Mouse (Mus musculus): ENCODE measurements around the gene Pde10a. TPM values are rescaled to one million over a fixed set of nuclear protein-coding genes. Genes with fewer than 3 reads are reported as not detected.
A peak's percentile ranks its signal among the peaks of the same experiment; 100 is the strongest.

Gene Pde10a
- polyA plus RNA-seq, 1 experiment from 2014 or later: 7.2 TPM

DNA sequence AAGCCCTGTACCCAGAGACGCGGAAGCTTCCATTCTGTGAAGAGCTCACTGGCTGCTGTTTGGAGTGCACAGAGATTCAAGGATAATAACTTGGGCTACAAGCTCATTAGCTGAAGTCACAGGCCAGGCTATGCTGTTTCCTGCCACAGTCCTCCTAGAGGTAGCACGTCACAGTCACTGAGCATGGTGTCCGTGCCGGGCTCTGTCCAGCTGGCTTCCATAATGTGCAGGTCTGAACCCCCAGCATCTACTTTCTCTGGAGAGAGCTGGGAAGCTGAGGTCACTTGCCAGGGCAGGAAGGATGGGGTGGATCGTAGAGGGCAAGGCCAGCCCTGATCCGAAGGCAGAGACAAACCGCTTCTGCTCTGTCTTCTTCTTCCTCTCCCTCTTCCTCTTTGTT, 262.6 kb downstream of the Pde10a start:
- no peak overlapping the region for H3K27ac ChIP-seq
- DNase-seq (ENCODE audit: low spot score): no peak
- no peaks in the 10 kb centered on the region; the same call in 1 of the 2 replicates for H3K27me3 ChIP-seq (ENCODE audit: insufficient read depth, poor library complexity, severe bottlenecking)
- WGBS: 48% methylated on average over 8 of the region's 8 CpGs
- H3K36me3 ChIP-seq: no peaks in the 10 kb centered on the region
- H3K4me3 ChIP-seq: no peak overlapping the region
- H3K4me1 ChIP-seq (replicated peaks): peaks cover 14% of the 10 kb centered on the region
- H3K9me3 ChIP-seq: no peaks in the 10 kb centered on the region

DNA sequence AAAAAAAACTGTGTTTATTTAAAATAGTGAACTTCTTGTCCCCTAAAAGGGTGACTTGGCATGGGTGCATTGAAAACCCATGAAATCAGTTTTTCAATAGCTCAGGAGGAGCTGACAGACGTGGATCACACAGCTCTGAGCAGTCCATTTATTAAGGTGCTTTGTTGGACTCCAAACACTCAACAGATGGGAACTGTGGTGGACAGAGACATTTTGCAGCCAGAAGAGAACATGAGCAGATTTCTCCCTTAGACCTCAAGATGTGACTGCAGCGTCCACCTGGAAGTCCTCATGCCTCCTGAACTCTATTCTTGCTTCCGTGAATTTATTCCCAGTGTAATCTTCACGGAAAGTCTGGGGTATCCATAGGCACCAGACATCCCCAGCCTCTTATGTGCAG, 266.4 kb downstream of the Pde10a start:
- DNase-seq (ENCODE audit: low spot score): no peak
- Histone ChIP-seq H3K27ac (no peak overlapping the region), H3K9me3 (no peaks in the 10 kb centered on the region), H3K4me3 (no peak overlapping the region), H3K27me3 (ENCODE audit: insufficient read depth, poor library complexity, severe bottlenecking) (peaks cover 16% of the 10 kb centered on the region), H3K4me1 (replicated peaks) (peaks cover 10% of the 10 kb centered on the region), H3K36me3 (no peaks in the 10 kb centered on the region)
- WGBS: 60% methylated on average over 4 of the region's 4 CpGs

DNA sequence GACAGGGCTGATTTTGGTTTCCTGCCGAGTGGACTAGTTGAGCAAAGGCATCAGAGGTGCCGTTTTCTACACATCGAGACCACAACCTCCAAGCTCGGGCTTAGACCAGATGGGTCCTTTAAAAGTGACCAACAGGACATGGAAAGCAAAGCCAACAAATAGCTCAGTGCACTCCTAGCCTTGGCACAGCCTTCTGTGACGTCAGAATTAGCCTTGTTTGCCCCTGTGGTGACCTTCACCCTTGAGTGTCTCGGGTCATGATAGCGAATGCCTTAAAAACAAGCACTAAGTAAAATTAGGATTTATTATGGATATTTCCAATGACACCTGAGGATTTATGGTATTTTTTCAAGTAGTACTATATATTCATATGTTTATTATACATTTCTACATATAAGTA, 267.4 kb downstream of the Pde10a start:
- 80% methylated on average over 7 of the region's 7 CpGs for WGBS
- Histone ChIP-seq H3K9me3 (no peaks in the 10 kb centered on the region), H3K27me3 (ENCODE audit: insufficient read depth, poor library complexity, severe bottlenecking) (peaks cover 26% of the 10 kb centered on the region), H3K4me3 (no peak overlapping the region), H3K27ac (no peak overlapping the region), H3K4me1 (replicated peaks) (peaks cover 5% of the 10 kb centered on the region), H3K36me3 (no peaks in the 10 kb centered on the region)
- DNase-seq (ENCODE audit: low spot score): no peak

DNA sequence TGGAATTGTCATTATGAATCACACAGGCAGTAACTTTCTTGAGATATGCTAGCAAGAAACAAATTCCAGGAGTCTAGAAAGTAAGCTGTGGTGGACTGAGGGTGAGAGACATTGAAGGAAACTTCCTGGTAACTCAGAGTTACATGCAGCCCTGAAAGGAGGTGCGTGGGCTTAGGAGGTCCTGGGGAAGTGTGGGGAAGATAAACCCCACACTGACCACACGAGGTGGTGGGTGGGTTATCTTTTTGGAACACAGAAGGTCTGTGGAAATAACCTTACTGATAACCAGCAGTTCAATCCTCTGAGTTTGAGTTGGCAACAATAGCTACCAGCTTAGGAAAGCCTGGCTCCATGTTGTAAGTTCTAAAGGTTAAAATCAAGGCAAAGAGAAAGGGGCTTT, 272.5 kb downstream of the Pde10a start:
- Histone ChIP-seq H3K36me3 (no peaks in the 10 kb centered on the region), H3K27ac (no peak overlapping the region), H3K4me1 (replicated peaks) (peaks cover 34% of the 10 kb centered on the region), H3K27me3 (ENCODE audit: insufficient read depth, poor library complexity, severe bottlenecking) (peaks cover 65% of the 10 kb centered on the region), H3K4me3 (no peak overlapping the region), H3K9me3 (no peaks in the 10 kb centered on the region)
- no peak for DNase-seq (ENCODE audit: low spot score)
- 12% methylated on average over 2 of the region's 2 CpGs for WGBS

DNA sequence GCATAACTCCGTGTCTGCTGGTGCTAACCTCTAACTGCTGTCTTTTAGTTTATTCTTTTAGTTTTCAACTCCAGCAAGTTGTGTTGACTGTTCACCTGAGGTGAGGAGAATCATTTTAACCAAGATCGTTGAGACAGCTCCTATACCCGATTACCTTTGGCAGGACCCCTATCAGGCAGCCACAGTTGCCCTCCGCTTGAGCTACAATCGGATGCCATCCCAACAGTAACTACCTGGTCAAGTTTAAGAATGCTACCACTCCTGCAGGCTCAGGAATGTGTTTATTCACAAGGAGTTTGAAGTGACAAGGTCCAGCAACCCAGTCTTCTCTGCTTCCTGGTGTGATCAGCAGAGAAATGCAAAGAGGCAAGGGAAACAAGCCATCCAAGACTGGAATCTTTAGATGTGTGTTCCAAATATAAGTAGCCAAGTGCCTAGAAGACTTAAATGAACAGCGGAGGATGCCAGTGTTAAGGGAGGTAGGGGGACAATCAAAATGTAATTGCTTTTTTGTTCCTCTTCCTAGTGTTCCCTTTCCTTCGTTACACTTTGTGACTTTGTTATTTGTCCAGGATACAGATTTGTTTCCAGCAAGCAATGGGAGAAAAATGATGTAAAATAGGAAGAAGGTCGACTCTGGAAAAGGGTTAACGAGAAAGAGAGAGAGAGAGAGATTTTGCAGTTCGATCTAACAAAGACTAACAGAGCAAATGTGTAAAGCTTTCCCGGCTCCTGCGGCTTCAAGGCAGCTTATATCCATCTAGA, 273.5 kb downstream of the Pde10a start:
- no peaks in the 10 kb centered on the region for H3K36me3 ChIP-seq
- no peak overlapping the region for H3K27ac ChIP-seq
- peaks cover 76% of the 10 kb centered on the region for H3K27me3 ChIP-seq (ENCODE audit: insufficient read depth, poor library complexity, severe bottlenecking)
- H3K4me3 ChIP-seq: no peak overlapping the region
- H3K9me3 ChIP-seq: no peaks in the 10 kb centered on the region
- peaks cover 45% of the 10 kb centered on the region for H3K4me1 ChIP-seq (replicated peaks)
- 2% methylated on average over 12 of the region's 12 CpGs for WGBS
- DNase-seq (ENCODE audit: low spot score): peak; percentile 38

DNA sequence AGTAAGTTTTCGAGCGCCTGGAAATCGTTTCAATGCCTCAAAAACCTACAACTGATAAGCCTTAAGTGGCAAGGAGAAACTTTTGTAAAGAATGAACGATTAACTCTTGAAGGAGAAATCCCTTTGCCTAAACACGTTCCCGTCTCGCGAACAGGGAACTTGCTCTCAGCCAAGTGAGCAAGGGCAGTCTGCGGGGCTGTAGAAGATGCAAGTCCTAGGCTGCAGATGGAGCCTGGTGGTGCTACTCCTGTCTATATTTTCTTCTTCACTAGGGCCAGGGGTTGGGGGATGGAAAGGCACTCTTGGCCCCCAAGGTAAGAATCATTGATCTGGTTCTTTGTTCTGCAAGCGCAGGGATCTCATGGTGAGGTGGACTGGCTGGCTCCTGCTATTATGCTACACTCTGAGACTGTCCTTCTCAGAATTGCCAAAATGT, 274.1 kb downstream of the Pde10a start:
- no peaks in the 10 kb centered on the region for H3K36me3 ChIP-seq
- H3K4me3 ChIP-seq: no peak overlapping the region; the same call in 1 of the 2 replicates
- H3K4me1 ChIP-seq (replicated peaks): peaks cover 50% of the 10 kb centered on the region
- 2% methylated on average over 10 of the region's 10 CpGs for WGBS
- H3K9me3 ChIP-seq: no peaks in the 10 kb centered on the region
- H3K27ac ChIP-seq: peak overlapping the region; percentile 18; the same call in 1 of the 2 replicates
- peak; percentile 47 for DNase-seq (ENCODE audit: low spot score)
- peaks cover 82% of the 10 kb centered on the region for H3K27me3 ChIP-seq (ENCODE audit: insufficient read depth, poor library complexity, severe bottlenecking)

DNA sequence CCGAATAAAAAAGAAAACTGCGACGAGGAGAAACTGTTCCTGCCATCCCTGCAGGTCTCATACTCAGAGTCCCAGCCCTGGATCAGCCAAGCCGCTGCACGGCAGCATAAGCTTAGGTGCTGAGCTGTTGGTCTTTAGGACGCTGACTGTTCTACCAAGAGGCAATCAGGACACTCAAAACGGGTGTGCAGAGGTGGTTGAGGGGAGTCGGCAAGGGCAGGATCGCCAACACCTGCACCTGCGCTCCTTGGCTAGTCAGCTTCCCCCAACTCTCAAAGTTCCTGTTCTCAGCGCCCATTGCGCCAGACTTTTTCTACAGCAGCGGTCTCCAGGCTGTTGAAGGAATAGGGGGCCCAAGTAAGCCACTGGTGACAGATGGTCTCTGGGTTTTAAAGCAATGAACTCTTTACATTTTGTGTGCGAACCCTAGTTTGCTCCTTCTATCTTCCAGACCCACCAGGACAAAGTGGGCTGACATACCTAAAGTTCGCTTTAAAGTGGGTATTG, 274.8 kb downstream of the Pde10a start:
- Histone ChIP-seq H3K27me3 (ENCODE audit: insufficient read depth, poor library complexity, severe bottlenecking) (peaks cover 85% of the 10 kb centered on the region), H3K27ac (no peak overlapping the region; the same call in 1 of the 2 replicates), H3K4me3 (peak overlapping the region; percentile 83), H3K4me1 (replicated peaks) (peaks cover 52% of the 10 kb centered on the region), H3K36me3 (no peaks in the 10 kb centered on the region), H3K9me3 (no peaks in the 10 kb centered on the region)
- WGBS: 2% methylated on average over 15 of the region's 15 CpGs
- peak; percentile 50 for DNase-seq (ENCODE audit: low spot score)

DNA sequence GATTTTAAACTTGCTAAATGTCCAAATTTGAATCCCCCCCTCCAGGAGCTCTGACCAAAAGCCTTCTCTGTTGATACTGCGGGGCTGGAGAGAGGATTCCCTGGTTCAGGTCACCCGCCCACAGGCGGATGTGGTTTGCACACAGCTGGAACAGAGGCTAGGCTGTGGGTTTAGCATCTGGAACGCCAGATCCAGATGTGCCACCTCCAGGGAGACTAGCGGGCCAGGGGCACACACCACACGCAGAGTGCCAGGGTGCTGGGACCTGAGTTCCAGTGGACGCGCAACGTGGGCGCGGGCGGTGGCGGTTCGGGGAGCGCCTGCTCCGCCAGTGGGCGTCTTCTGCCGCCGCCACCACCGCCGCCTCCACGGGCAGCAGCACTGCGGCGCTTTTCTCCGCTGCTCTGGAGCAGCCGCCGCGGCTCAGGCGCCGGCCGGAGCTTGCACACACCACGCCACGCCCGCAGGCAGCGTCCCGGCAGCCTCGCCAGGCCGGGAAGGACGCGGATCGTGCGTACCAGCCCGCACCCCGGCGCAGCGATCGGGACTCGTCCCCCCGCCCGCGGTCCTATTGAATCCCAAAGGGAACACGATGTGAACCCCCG, 275.4 kb downstream of the Pde10a start:
- Histone ChIP-seq H3K27ac (peak overlapping the region; percentile 91), H3K27me3 (ENCODE audit: insufficient read depth, poor library complexity, severe bottlenecking) (peaks cover 84% of the 10 kb centered on the region), H3K9me3 (no peaks in the 10 kb centered on the region), H3K4me1 (replicated peaks) (peaks cover 52% of the 10 kb centered on the region), H3K4me3 (peak overlapping the region; percentile 83), H3K36me3 (no peaks in the 10 kb centered on the region)
- WGBS: under 1% methylated on average over 53 of the region's 53 CpGs
- DNase-seq (ENCODE audit: low spot score): peak; percentile 76

DNA sequence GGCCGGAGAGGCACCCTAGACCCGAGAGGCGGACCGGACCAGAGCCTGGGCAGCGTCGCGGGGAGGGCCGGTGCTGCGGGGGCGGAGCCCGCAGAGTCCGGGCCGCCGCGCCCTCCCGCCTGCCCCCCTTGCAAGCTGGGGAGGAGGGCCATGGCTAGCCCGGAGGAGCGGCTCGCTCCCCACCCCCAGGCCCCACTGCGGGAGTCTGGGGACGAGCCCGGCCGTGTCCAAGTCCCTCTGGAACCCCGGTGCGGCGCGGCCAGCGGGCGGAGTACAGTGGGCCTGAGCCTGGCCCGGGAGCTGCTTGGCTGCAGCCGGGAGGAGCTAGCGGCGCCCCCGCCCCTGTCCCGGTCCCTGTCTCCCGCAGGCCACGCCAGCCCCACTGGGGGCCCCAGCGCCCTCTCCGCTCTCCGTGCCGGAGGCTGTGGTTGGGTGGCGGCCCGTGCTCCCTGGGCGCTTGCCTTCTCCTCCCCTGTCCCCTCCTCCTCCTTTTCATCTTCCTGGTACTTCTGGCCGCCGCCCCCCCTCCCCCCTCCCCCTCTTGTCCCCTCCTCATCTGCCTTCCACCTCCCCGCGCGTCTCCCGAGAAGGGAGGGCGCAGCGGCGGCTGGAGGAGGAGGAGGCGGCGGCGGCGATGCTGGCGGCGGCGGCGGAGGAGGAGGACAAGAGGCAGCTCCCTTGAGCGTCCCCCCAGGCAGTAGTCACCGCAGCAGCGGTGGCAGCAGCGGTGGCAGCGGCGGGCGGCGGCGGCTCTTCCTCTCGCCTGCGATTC, 276.1 kb downstream of the Pde10a start:
- Histone ChIP-seq H3K4me3 (peak overlapping the region; percentile 83), H3K27ac (peak overlapping the region; percentile 91), H3K36me3 (no peaks in the 10 kb centered on the region), H3K4me1 (replicated peaks) (peaks cover 52% of the 10 kb centered on the region), H3K27me3 (ENCODE audit: insufficient read depth, poor library complexity, severe bottlenecking) (peaks cover 87% of the 10 kb centered on the region), H3K9me3 (no peaks in the 10 kb centered on the region)
- DNase-seq (ENCODE audit: low spot score): peak; percentile 82
- under 1% methylated on average over 63 of the region's 72 CpGs for WGBS

DNA sequence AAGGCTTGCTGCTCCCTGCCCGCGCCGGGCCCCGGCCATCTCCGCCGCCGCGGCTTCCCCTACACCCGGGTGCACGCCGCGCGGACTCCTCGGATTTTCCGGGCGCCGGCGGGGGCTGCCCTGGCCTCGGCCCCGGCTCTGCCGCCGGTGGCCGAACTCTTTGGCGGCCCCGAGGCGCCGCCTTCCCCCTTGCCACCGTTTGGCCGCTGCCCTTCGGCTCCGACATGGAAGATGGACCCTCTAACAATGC, 276.6 kb downstream of the Pde10a start:
- H3K4me3 ChIP-seq: peak overlapping the region; percentile 83
- H3K27ac ChIP-seq: peak overlapping the region; percentile 91
- H3K27me3 ChIP-seq (ENCODE audit: insufficient read depth, poor library complexity, severe bottlenecking): peaks cover 87% of the 10 kb centered on the region
- no peaks in the 10 kb centered on the region for H3K9me3 ChIP-seq
- under 1% methylated on average over 31 of the region's 31 CpGs for WGBS
- H3K4me1 ChIP-seq (replicated peaks): peaks cover 52% of the 10 kb centered on the region
- H3K36me3 ChIP-seq: no peaks in the 10 kb centered on the region
- no peak for DNase-seq (ENCODE audit: low spot score)

DNA sequence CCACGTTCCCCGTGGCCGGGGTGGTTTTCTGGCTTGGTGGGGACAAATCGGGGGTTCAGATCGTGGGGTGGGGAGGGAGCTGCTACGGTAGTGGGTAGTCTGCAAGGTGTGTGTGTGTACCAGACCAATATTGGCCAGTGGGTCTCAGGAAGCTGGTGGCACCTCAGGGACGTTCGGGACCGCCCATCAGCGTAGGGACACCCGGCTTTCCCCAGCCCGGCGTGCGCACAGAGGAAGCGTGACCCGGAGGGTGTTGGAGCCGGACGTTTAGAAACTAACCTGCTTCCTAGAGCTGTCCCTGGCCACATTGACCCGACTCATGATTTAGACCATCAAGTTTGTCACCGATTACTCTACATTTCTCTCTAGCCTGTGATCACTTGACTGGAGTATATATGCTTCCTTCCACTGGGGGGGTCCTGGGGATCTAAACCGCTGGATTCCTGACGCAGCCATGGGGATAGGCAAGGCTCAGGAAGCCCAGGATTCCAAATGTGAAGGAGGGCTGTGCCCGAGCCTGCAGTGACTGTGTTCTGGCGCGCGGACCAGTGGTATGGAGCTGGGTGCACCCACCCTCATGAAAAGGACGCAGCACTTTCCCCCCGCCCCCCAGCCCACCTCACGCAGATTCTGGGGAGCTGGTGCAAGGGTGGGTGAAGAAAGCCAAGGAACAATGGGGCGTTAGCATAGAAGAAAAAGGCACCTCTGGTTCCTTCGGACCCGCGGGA, 277.2 kb downstream of the Pde10a start:
- H3K36me3 ChIP-seq: no peaks in the 10 kb centered on the region
- H3K27ac ChIP-seq: peak overlapping the region; percentile 91
- H3K4me3 ChIP-seq: peak overlapping the region; percentile 83
- DNase-seq (ENCODE audit: low spot score): peak; percentile 68
- under 1% methylated on average over 33 of the region's 33 CpGs for WGBS
- H3K27me3 ChIP-seq (ENCODE audit: insufficient read depth, poor library complexity, severe bottlenecking): peaks cover 85% of the 10 kb centered on the region
- H3K9me3 ChIP-seq: no peaks in the 10 kb centered on the region
- peaks cover 56% of the 10 kb centered on the region for H3K4me1 ChIP-seq (replicated peaks)
